Mouse (Mus musculus) embryonic facial prominence, embryonic 14.5 days (tissue): ENCODE measurements around the gene Mvk. TPM values are rescaled to one million over a fixed set of nuclear protein-coding genes. Genes with fewer than 3 reads are reported as not detected.
A peak's percentile ranks its signal among the peaks of the same experiment; 100 is the strongest.

Experiments
- ATAC-seq: fragments of 200-750 bp; cut with Nextera tagmentation; 2 replicates; pipeline ENCODE4 v1.8.0; 2017; ENCODE audit warnings: low read depth, moderate number of reproducible peaks, moderate TSS enrichment
- DNase-seq: peaks from one replicate; pipeline ENCODE4 v3.0.0-alpha.2; 2015; ENCODE audit warnings: low spot score
- H3K27ac ChIP-seq: fragments of 300-500 bp; sonication (generic); replicated peaks from 2 replicates; pipeline ENCODE4 v1.5.1; 2014; ENCODE audit warnings: low read depth, mild to moderate bottlenecking, low read length, moderate library complexity
- H3K27me3 ChIP-seq: fragments of 300-500 bp; sonication (generic); replicated peaks from 2 replicates; pipeline ENCODE4 v1.6.1; 2014; ENCODE audit warnings: low read length; ENCODE audit not compliant: control insufficient read depth, insufficient read depth
- H3K36me3 ChIP-seq: fragments of 300-500 bp; sonication (generic); 2 replicates; pipeline ENCODE4 v1.6.1; 2014; ENCODE audit warnings: low read length, mixed read lengths; ENCODE audit not compliant: control insufficient read depth, insufficient read depth
- H3K4me1 ChIP-seq: fragments of 300-500 bp; sonication (generic); 2 replicates; pipeline ENCODE4 v1.6.1; 2014; ENCODE audit warnings: antibody characterized with exemption, low read length; ENCODE audit not compliant: control insufficient read depth, insufficient read depth
- H3K4me2 ChIP-seq: fragments of 300-500 bp; sonication (generic); 2 replicates; pipeline ENCODE4 v1.6.1; 2014; ENCODE audit warnings: low read depth, mild to moderate bottlenecking, low read length, moderate library complexity, mixed read lengths
- H3K4me3 ChIP-seq: fragments of 300-500 bp; sonication (generic); 2 replicates; pipeline ENCODE4 v1.5.1; 2014; ENCODE audit warnings: low read depth, mild to moderate bottlenecking, low read length
- H3K9ac ChIP-seq: fragments of 300-500 bp; sonication (generic); 2 replicates; pipeline ENCODE4 v1.6.1; 2014; ENCODE audit warnings: low read depth, mild to moderate bottlenecking, low read length, moderate library complexity, mixed read lengths
- H3K9me3 ChIP-seq: fragments of 300-500 bp; sonication (generic); 2 replicates; pipeline ENCODE4 v1.6.1; 2016; ENCODE audit warnings: low read length; ENCODE audit not compliant: control insufficient read depth
- WGBS: fragments of 180-500 bp; shearing (Covaris S2); extraction: QIAGEN DNeasy Blood & Tissue Kit; methylation state at CpG from one replicate; pipeline ENCODE4 v1.1.7; 2014; 5-methylcytosine and 5-hydroxymethylcytosine counted together
- polyA plus RNA-seq: library from polyadenylated mRNA; unstranded; fragments of >200 nt; fragmentation: Nextera tagmentation; extraction: Ambion mirVana; gene quantifications from 2 replicates; pipeline ENCODE4 v1.2.1, GENCODE M21; 2014

Gene Mvk
- polyA plus RNA-seq, 1 experiment from 2014 or later = 42.6 TPM

DNA sequence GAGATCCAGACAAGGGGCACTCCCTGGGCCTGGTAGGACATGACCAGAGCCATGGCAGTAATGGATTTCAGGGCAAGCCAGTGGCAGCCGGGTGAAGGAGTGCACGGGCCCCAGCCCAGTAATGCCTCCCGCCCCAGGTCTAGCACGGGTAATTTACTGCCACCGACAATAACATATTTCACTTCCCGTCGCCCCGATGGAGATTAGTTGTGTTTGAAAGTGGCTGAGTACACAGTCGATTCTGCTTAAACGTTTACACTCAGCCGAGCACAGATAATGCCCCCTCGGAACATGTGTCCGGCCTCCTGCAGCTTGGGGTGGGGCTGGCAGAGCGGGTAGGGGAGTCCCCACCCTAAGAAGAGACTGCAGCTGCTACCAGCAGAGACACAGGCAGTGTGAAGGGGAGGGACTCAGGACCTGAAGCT, 38.5 kb downstream of the Mvk start:
- H3K36me3 ChIP-seq = no peaks in the 10 kb centered on the region
- DNase-seq (peak; percentile 75), ATAC-seq (peak; percentile 67; the same call in 1 of the 2 replicates)
- H3K27ac ChIP-seq = no peak overlapping the region
- no peak overlapping the region for H3K4me3 ChIP-seq
- H3K4me2 ChIP-seq = 0 out of 2 replicates have a peak overlapping the region, but pooled peaks have one; percentile 19
- no peaks in the 10 kb centered on the region for H3K27me3 ChIP-seq
- no peaks in the 10 kb centered on the region for H3K9me3 ChIP-seq
- H3K9ac ChIP-seq = no peak overlapping the region
- WGBS = 15% methylated on average over 13 of the region's 14 CpGs
- no peaks in the 10 kb centered on the region for H3K4me1 ChIP-seq

DNA sequence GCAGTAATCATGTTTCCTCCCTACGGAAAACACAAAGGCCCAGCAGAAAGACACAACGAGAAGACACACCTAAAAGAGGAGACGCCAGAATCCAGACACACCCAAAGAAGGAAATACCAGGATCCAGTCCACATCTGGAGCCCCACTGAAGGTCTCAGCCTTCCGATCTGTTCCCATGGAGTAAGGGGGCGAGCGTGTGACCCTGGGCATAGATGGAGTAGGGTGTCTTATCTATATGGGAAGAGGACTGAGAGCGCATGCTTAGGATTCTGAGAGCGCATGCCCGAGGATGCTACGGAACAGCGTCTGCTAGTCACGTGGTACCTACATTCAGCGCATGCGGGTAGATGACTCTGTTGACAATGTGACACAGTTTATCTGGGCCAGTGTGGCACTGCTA, 41.6 kb downstream of the Mvk start:
- Histone ChIP-seq H3K36me3 (no peaks in the 10 kb centered on the region), H3K27me3 (no peaks in the 10 kb centered on the region), H3K4me2 (no peak overlapping the region), H3K9me3 (no peaks in the 10 kb centered on the region), H3K4me1 (no peaks in the 10 kb centered on the region), H3K27ac (no peak overlapping the region), H3K4me3 (no peak overlapping the region), H3K9ac (no peak overlapping the region)
- DNase-seq = no peak
- 91% methylated on average over 14 of the region's 14 CpGs for WGBS
- ATAC-seq = no peak

DNA sequence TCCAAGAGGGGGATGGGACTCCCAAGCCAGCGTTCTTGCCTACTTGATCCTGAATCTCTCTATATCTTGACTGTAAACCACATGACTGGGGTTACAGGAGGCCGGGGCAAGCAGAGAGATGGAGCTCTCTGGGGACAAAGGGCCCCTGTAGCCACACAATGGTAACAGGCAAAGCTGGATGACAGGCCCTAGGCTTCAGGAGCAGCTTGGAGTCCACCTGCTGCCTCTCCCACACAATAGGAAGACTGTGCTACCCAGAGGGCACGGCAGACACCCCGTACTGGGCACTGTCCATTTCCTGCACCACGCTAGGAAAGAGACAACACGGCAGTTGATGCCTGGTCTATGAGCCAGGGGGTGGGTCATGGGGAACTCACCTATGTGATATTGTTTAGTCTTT, 45.5 kb downstream of the Mvk start:
- no peaks in the 10 kb centered on the region for H3K27me3 ChIP-seq
- H3K4me2 ChIP-seq = no peak overlapping the region
- H3K9me3 ChIP-seq = no peaks in the 10 kb centered on the region
- H3K4me1 ChIP-seq = no peaks in the 10 kb centered on the region
- no peak overlapping the region for H3K27ac ChIP-seq
- H3K9ac ChIP-seq = no peak overlapping the region
- no peak overlapping the region for H3K4me3 ChIP-seq
- no peak for DNase-seq
- no peaks in the 10 kb centered on the region for H3K36me3 ChIP-seq
- WGBS = 83% methylated on average over 6 of the region's 6 CpGs
- ATAC-seq = no peak

DNA sequence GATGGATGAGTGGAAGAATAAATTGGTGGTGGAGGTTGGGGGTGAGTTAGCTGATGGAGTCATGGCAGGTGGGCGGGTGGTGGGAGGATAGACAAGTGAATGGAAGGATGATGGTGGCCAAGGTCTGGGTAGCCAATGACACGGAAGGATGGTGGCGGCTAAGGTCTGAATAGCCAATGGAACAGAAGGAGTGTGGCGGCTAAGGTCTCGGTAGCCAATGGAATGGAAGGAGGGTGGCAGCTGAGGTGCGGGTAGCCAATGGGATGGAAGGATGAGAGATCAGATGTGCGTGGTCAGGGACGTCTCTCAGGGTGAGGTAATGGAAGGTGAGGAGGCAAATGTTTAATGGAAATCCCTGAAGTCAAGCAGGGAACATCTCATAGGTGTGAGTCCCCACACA, 46.2 kb downstream of the Mvk start:
- DNase-seq (no peak), ATAC-seq (no peak)
- Histone ChIP-seq H3K27ac (no peak overlapping the region), H3K9ac (no peak overlapping the region), H3K4me2 (no peak overlapping the region), H3K4me3 (no peak overlapping the region), H3K36me3 (no peaks in the 10 kb centered on the region), H3K9me3 (no peaks in the 10 kb centered on the region), H3K27me3 (no peaks in the 10 kb centered on the region), H3K4me1 (no peaks in the 10 kb centered on the region)
- WGBS = 92% methylated on average over 8 of the region's 8 CpGs

DNA sequence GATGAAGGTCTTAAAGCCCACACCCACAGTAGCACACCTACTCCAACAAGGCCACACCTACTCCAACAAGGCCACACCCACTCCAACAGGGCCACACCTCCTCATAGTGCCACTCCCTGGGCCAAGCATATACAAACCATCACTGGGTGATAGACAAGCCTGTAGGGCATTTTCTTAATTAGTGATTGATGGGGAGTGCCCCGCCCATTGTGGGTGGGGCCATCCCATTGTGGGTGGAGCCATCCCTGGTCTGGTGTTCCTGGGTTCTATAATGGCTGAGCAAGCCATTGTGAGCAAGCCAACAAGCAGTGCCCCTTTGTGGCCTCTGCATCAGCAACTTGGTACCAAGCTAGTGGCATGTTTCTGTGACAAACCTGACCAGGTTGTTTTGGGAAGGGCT, 50.7 kb downstream of the Mvk start:
- Histone ChIP-seq H3K27ac (no peak overlapping the region), H3K36me3 (no peaks in the 10 kb centered on the region), H3K4me1 (no peaks in the 10 kb centered on the region), H3K4me2 (no peak overlapping the region), H3K9me3 (no peaks in the 10 kb centered on the region), H3K27me3 (no peaks in the 10 kb centered on the region), H3K9ac (no peak overlapping the region), H3K4me3 (no peak overlapping the region)
- WGBS = 43% methylated on average over 1 of the region's 1 CpGs
- ATAC-seq (no peak), DNase-seq (no peak)

DNA sequence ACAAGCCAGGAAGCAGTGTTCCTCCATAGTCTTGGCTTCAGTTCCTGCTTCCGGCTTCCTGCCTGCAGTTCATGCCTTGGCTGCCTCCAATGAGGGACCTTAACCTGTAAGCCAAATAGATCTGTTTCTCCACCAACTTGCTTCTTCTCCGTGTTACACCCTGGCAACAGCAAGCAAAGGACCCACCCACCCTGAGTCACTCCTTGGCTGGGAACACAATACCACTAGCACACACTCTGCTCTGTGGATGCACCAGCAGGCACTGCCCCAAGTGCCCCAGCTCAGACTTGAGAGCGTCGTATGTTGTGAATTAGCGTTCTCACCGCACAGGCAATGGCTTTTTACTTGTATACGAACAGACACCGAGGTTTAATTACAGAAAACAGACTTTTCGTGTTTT, 57.2 kb downstream of the Mvk start:
- no peak overlapping the region for H3K9ac ChIP-seq
- H3K9me3 ChIP-seq = no peaks in the 10 kb centered on the region
- peak overlapping the region; percentile 44; the same call in 1 of the 2 replicates for H3K27ac ChIP-seq
- WGBS = 40% methylated on average over 9 of the region's 9 CpGs
- DNase-seq (peak; percentile 84), ATAC-seq (peak; percentile 90)
- H3K36me3 ChIP-seq = no peaks in the 10 kb centered on the region
- no peaks in the 10 kb centered on the region for H3K4me1 ChIP-seq
- H3K27me3 ChIP-seq = no peaks in the 10 kb centered on the region
- no peak overlapping the region for H3K4me3 ChIP-seq
- H3K4me2 ChIP-seq = no peak overlapping the region

DNA sequence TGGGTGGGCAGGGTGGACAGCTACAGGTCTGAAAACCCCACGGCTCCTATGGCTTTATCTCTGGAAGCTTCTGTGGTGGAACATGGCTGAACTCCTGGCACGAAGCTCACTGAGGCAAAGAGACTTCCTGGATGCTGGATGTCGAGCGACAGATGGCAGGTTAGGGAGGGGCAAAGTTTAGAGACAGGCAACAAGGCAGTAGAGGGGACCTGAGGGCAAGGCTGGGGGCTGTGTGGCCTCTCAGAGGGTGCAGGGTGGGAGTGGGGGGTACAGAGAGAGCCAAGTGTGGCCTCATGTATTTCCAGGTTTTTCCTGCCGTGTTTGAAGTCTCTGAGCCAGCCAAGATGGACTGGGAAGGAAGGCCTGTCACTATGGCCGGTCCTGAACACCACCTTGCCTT, 60.8 kb downstream of the Mvk start:
- Histone ChIP-seq H3K27me3 (no peaks in the 10 kb centered on the region; the same call in 1 of the 2 replicates), H3K27ac (no peak overlapping the region), H3K9ac (no peak overlapping the region), H3K36me3 (no peaks in the 10 kb centered on the region), H3K4me3 (no peak overlapping the region), H3K9me3 (no peaks in the 10 kb centered on the region), H3K4me1 (no peaks in the 10 kb centered on the region), H3K4me2 (no peak overlapping the region)
- DNase-seq (no peak), ATAC-seq (no peak)
- 66% methylated on average over 6 of the region's 6 CpGs for WGBS

DNA sequence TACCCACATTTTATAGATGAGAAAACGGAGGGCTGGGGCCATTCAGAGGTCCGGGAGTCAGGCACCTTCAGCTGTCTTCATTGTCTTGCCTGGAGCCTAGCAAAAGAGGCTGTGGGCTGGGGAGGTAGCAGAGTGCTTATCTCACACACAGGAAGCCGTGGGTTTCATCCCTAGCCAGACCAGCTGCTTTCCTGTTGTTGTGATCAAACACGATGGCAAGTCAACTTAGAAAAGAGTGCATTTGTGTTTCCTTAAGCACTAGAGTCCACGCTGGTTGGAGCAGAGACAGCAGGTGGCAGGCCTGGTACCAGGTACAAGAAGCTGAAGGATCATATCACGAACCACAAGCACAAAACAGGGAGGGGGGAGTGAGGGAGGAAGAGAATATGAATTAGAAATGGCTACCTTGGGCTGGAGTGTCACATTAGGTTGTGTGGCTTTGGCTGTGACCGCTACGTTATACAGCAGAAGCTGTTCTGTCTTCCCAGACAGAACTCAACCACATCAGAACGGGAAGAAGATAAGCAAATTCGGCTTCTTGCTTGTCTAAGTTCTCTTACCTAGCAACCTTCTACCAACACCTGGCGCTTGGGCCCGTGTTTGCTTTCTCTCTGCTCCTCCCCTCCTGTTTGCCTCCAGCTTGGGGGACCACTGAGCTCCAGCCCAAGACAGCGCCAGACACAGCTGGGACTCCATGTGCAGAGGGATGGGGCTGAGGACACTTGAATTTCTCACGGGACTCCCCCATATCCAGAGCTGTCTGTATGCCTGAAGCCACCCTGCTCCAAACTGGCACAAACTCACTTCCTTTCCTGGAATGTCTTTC, 61.4 kb downstream of the Mvk start:
- ATAC-seq (no peak), DNase-seq (no peak)
- no peak overlapping the region for H3K9ac ChIP-seq
- H3K4me3 ChIP-seq = no peak overlapping the region
- no peaks in the 10 kb centered on the region; the same call in 1 of the 2 replicates for H3K27me3 ChIP-seq
- no peaks in the 10 kb centered on the region for H3K9me3 ChIP-seq
- no peak overlapping the region for H3K4me2 ChIP-seq
- no peaks in the 10 kb centered on the region for H3K4me1 ChIP-seq
- WGBS = 71% methylated on average over 14 of the region's 14 CpGs
- no peak overlapping the region for H3K27ac ChIP-seq
- no peaks in the 10 kb centered on the region for H3K36me3 ChIP-seq

DNA sequence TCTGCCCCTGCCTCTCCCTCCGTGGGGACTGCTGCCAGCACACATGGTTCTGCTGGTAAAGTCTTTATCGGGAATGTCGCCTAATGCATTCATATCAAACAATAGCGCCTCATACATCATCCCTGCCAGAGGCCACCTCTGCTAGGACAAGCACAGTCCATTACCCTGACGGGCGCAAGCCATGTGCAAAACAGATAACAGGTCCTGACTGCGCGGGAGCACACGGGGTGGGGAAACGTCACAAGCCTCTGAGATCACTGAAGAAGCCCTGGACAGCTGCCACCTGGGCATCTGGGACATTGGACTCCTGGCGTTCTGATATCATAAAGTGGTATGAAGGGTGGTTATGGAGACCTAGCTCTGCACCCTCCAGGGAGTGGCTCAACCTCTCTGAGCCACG, 63.3 kb downstream of the Mvk start:
- no peak for DNase-seq
- 79% methylated on average over 12 of the region's 12 CpGs for WGBS

More for the DNA sequence above, 63.3 kb downstream of the Mvk start:
- Histone ChIP-seq H3K9ac (no peak overlapping the region), H3K4me1 (no peaks in the 10 kb centered on the region), H3K27me3 (peaks cover 6% of the 10 kb centered on the region), H3K4me2 (no peak overlapping the region), H3K4me3 (no peak overlapping the region), H3K9me3 (no peaks in the 10 kb centered on the region), H3K36me3 (no peaks in the 10 kb centered on the region), H3K27ac (no peak overlapping the region)
- ATAC-seq = no peak
